Mouse (Mus musculus) hindbrain, embryonic 14.5 days (tissue): ENCODE measurements around the gene Myrf. TPM values are rescaled to one million over a fixed set of nuclear protein-coding genes. Genes with fewer than 3 reads are reported as not detected.

Source experiments
- ATAC-seq: fragments of 200-750 bp; cut with Nextera tagmentation; 2 replicates; pipeline ENCODE4 v1.8.0; 2017; ENCODE audit warnings: moderate number of reproducible peaks, mild to moderate bottlenecking, moderate TSS enrichment, moderate library complexity; ENCODE audit not compliant: low FRiP score
- DNase-seq: peaks from one replicate; pipeline ENCODE4 v3.0.0-alpha.2; 2015; ENCODE audit warnings: low spot score
- H3K27ac ChIP-seq: fragments of 300-500 bp; sonication (generic); 2 replicates; pipeline ENCODE4 v1.5.1; 2014; ENCODE audit warnings: mild to moderate bottlenecking, moderate library complexity
- H3K27me3 ChIP-seq: fragments of 300-500 bp; sonication (generic); 2 replicates; pipeline ENCODE4 v1.6.1; 2014; ENCODE audit warnings: mild to moderate bottlenecking, low read length, mixed read lengths; ENCODE audit not compliant: control insufficient read depth, insufficient read depth
- H3K36me3 ChIP-seq: fragments of 300-500 bp; sonication (generic); replicated peaks from 2 replicates; pipeline ENCODE4 v1.6.1; 2014; ENCODE audit not compliant: control insufficient read depth, insufficient read depth
- H3K4me1 ChIP-seq: fragments of 300-500 bp; sonication (generic); replicated peaks from 2 replicates; pipeline ENCODE4 v1.6.1; 2014; ENCODE audit warnings: antibody characterized with exemption, low read length, mixed read lengths; ENCODE audit not compliant: control insufficient read depth, insufficient read depth
- H3K4me2 ChIP-seq: fragments of 300-500 bp; sonication (generic); replicated peaks from 2 replicates; pipeline ENCODE4 v1.6.1; 2014; ENCODE audit warnings: mild to moderate bottlenecking, moderate library complexity
- H3K4me3 ChIP-seq: fragments of 300-500 bp; sonication (generic); replicated peaks from 2 replicates; pipeline ENCODE4 v1.5.1; 2014; ENCODE audit warnings: mild to moderate bottlenecking, low read length
- H3K9ac ChIP-seq: fragments of 300-500 bp; sonication (generic); 2 replicates; pipeline ENCODE4 v1.6.1; 2014
- H3K9me3 ChIP-seq: fragments of 300-500 bp; sonication (generic); 2 replicates; pipeline ENCODE4 v1.6.1; 2016; ENCODE audit warnings: low read length; ENCODE audit not compliant: control insufficient read depth
- WGBS: fragments of 180-500 bp; shearing (Covaris S2); extraction: QIAGEN DNeasy Blood & Tissue Kit; methylation state at CpG from one replicate; pipeline ENCODE4 v1.1.7; 2014; 5-methylcytosine and 5-hydroxymethylcytosine counted together
- polyA plus RNA-seq: library from polyadenylated mRNA; unstranded; fragments of >200 nt; fragmentation: Nextera tagmentation; extraction: Ambion mirVana; gene quantifications from 2 replicates; pipeline ENCODE4 v1.2.1, GENCODE M21; 2014

Gene Myrf
- polyA plus RNA-seq, 1 experiment from 2014 or later, result 1.3 TPM

GRCm38 (mm10) chr19:10189940-10190339 lies 50.6 kb downstream of the Myrf start:
- no peaks in the 10 kb centered on the region for H3K27me3 ChIP-seq
- 89% methylated on average over 8 of the region's 8 CpGs for WGBS
- peaks cover 100% of the 10 kb centered on the region for H3K36me3 ChIP-seq
- no peak overlapping the region for H3K9ac ChIP-seq
- H3K27ac ChIP-seq, result no peak overlapping the region
- ATAC-seq (no peak), DNase-seq (no peak)
- H3K9me3 ChIP-seq, result no peaks in the 10 kb centered on the region
- no peak overlapping the region for H3K4me3 ChIP-seq
- H3K4me2 ChIP-seq, result no peak overlapping the region
- H3K4me1 ChIP-seq, result peaks cover 23% of the 10 kb centered on the region

GRCm38 (mm10) chr19:10189022-10189421 lies 51.5 kb downstream of the Myrf start:
- H3K4me2 ChIP-seq, result no peak overlapping the region
- no peak for DNase-seq
- no peak overlapping the region for H3K4me3 ChIP-seq
- H3K36me3 ChIP-seq, result peaks cover 91% of the 10 kb centered on the region
- ATAC-seq, result no peak
- no peaks in the 10 kb centered on the region for H3K9me3 ChIP-seq
- H3K4me1 ChIP-seq, result peaks cover 32% of the 10 kb centered on the region
- H3K9ac ChIP-seq, result no peak overlapping the region
- no peaks in the 10 kb centered on the region for H3K27me3 ChIP-seq
- 93% methylated on average over 6 of the region's 6 CpGs for WGBS
- H3K27ac ChIP-seq, result no peak overlapping the region; the same call in 1 of the 2 replicates

DNA sequence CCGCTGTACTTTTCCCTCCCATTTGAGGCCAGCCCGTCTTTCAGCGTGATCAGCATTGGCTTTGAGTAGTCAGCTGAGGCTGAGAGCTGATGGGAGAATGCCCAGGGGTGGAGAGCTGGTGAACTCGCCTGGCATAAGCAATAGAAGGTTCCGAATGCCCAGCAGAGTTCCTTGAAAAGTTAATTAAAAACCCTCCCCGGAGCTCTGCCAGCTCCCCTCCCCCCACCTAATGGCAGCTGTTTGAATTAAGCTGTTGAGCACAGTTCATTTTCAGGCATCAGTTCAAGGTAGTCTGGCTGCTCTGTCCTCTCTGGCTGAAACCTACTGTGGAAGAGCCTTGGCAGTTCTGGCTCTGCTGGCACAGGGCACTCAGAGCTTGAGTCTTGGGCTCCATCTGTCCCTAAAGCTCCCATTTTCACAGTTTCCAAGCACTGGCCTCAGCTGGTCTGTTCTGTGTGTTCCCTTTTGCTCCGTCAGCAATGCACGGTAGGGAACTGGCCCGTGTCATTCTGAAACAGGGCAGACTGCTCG lies 52.2 kb downstream of the Myrf start:
- ATAC-seq, result peak; percentile 42; the same call in 1 of the 2 replicates
- H3K27ac ChIP-seq, result no peak overlapping the region; the same call in 1 of the 2 replicates
- no peak overlapping the region for H3K4me3 ChIP-seq
- no peak overlapping the region for H3K4me2 ChIP-seq
- WGBS, result 52% methylated on average over 10 of the region's 10 CpGs
- H3K9me3 ChIP-seq, result no peaks in the 10 kb centered on the region
- H3K27me3 ChIP-seq, result no peaks in the 10 kb centered on the region
- peaks cover 32% of the 10 kb centered on the region for H3K4me1 ChIP-seq
- peaks cover 84% of the 10 kb centered on the region for H3K36me3 ChIP-seq
- DNase-seq, result peak; percentile 62
- no peak overlapping the region for H3K9ac ChIP-seq

DNA sequence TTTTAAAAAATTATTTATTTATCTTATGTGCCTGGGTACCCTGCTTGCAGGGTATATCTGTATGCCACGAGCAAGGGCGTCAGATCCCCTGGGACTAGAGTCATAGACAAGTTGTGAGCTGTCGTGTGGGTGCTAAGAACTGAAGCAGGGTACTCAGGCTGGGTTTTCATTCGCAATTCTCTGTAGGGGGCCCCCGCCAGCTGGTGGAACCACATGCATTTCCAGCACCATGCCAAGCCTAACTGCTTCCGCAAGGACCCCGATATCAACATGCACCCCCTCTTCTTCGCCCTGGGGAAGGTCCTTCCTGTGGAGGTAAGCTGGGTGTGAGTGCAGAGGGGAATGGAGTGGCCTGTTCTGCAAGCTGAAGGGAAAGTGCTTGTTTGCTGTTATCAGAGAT lies 54.0 kb downstream of the Myrf start:
- H3K27ac ChIP-seq, result no peak overlapping the region
- WGBS, result 94% methylated on average over 8 of the region's 8 CpGs
- H3K27me3 ChIP-seq, result no peaks in the 10 kb centered on the region
- DNase-seq (no peak), ATAC-seq (no peak)
- peaks cover 36% of the 10 kb centered on the region for H3K4me1 ChIP-seq
- no peak overlapping the region for H3K4me3 ChIP-seq
- no peak overlapping the region for H3K9ac ChIP-seq
- H3K4me2 ChIP-seq, result no peak overlapping the region
- peaks cover 67% of the 10 kb centered on the region for H3K36me3 ChIP-seq
- H3K9me3 ChIP-seq, result no peaks in the 10 kb centered on the region

DNA sequence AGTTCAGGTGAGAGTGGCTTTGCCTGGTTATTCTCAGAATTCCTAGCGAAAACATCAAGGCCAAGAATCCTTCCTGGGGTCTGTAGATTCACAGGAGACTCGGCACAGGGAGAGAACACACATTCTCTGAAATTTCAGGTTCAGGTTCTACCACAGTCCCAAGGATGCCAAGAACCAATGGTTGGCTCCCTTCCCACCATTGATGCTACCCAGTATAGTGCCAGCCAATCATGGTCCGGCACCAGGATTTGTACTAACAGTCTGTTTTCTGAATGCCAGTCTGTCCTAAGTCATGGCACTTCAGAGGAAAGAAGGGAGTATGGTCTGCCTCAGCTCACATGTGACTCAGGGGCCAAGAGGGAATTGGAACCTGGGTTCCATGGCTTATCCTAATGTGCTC lies 54.7 kb downstream of the Myrf start:
- Histone ChIP-seq H3K27me3 (no peaks in the 10 kb centered on the region), H3K4me3 (no peak overlapping the region), H3K9me3 (no peaks in the 10 kb centered on the region), H3K9ac (no peak overlapping the region), H3K36me3 (peaks cover 60% of the 10 kb centered on the region), H3K4me1 (peaks cover 36% of the 10 kb centered on the region), H3K27ac (no peak overlapping the region), H3K4me2 (peak overlapping the region; percentile 83; the same call in 1 of the 2 replicates)
- DNase-seq (no peak), ATAC-seq (no peak)
- WGBS, result 93% methylated on average over 3 of the region's 3 CpGs

- Histone ChIP-seq H3K36me3 (peaks cover 42% of the 10 kb centered on the region), H3K27me3 (no peaks in the 10 kb centered on the region), H3K9me3 (no peaks in the 10 kb centered on the region), H3K9ac (peak overlapping the region; percentile 96), H3K27ac (peak overlapping the region; percentile 97), H3K4me2 (peak overlapping the region; percentile 83), H3K4me3 (peak overlapping the region; percentile 80), H3K4me1 (peaks cover 36% of the 10 kb centered on the region)
- WGBS, result 3% methylated on average over 12 of the region's 12 CpGs
- DNase-seq, result peak; percentile 52
- no peak for ATAC-seq
Measured at GRCm38 (mm10) chr19:10184096-10184495, 56.5 kb downstream of the Myrf start.

GRCm38 (mm10) chr19:10183299-10183983 lies 57.1 kb downstream of the Myrf start:
- WGBS, result 2% methylated on average over 35 of the region's 35 CpGs
- peaks cover 35% of the 10 kb centered on the region for H3K36me3 ChIP-seq
- peak; percentile 73 for ATAC-seq

GRCm38 (mm10) chr19:10182670-10183298 lies 57.8 kb downstream of the Myrf start, which contains the start of gene Fads1:
Gene Fads1, plus strand, starts transcription at chr19:10182888.
- Histone ChIP-seq H3K4me2 (peak within 1 kb of the TSS; percentile 83), H3K36me3 (peaks cover 29% of the 10 kb centered on the region), H3K4me1 (peaks cover 32% of the 10 kb centered on the region), H3K9me3 (no peaks in the 10 kb centered on the region), H3K4me3 (peak within 1 kb of the TSS; percentile 80), H3K9ac (peak within 1 kb of the TSS; percentile 96), H3K27ac (peak within 1 kb of the TSS; percentile 97), H3K27me3 (no peaks in the 10 kb centered on the region)
- ATAC-seq, result peak; percentile 95
- peak; percentile 97 for DNase-seq
- WGBS, result under 1% methylated on average over 64 of the region's 70 CpGs

More at GRCm38 (mm10) chr19:10183299-10183983, 57.1 kb downstream of the Myrf start:
- Histone ChIP-seq H3K4me1 (peaks cover 36% of the 10 kb centered on the region), H3K4me3 (peak overlapping the region; percentile 80), H3K27me3 (no peaks in the 10 kb centered on the region), H3K9ac (peak overlapping the region; percentile 96), H3K27ac (peak overlapping the region; percentile 97), H3K9me3 (no peaks in the 10 kb centered on the region), H3K4me2 (peak overlapping the region; percentile 83)
- peak; percentile 78 for DNase-seq

DNA sequence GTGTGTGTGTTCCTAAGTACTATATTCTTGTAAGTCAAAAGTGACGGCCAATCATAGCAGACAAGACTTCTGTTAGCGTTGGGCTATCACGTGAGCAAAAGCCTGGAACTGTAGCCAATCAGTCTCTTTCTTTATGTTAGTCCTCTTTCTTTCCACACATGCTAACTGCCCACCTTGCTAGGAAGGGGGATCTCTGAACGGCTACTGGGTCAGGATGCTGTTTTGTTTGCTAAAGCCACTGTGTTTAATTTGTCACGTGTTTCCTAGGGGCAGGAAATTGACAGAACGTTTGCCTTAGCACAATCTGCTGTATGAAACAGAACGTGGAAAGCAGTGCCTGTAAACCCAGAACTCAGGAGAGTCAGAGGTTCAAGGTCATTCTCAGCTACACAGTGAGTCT lies 58.4 kb downstream of the Myrf start:
- ATAC-seq, result no peak
- H3K27me3 ChIP-seq, result no peaks in the 10 kb centered on the region
- 34% methylated on average over 7 of the region's 7 CpGs for WGBS
- peaks cover 30% of the 10 kb centered on the region for H3K4me1 ChIP-seq
- peak overlapping the region; percentile 83 for H3K4me2 ChIP-seq
- peak overlapping the region; percentile 96 for H3K9ac ChIP-seq
- peaks cover 22% of the 10 kb centered on the region for H3K36me3 ChIP-seq
- peak overlapping the region; percentile 97 for H3K27ac ChIP-seq
- DNase-seq, result no peak
- H3K4me3 ChIP-seq, result peak overlapping the region; percentile 80
- H3K9me3 ChIP-seq, result no peaks in the 10 kb centered on the region
